Mouse (Mus musculus) myocyte (in vitro differentiated cells): Measurements from ENCODE around the gene Myrf.

Experiments used
- E2F4 ChIP-seq: IDR thresholded peaks from one replicate; pipeline ENCODE4 v1.6.1; 2011; ENCODE audit warnings: mild to moderate bottlenecking, control low read depth, moderate library complexity; ENCODE audit not compliant: insufficient read depth
- MAX ChIP-seq: IDR thresholded peaks from one replicate; pipeline ENCODE4 v1.6.1; 2011; ENCODE audit warnings: low read depth, mild to moderate bottlenecking, control low read depth
- MYOG ChIP-seq, 3 experiments: IDR thresholded peaks; one replicate each; pipeline ENCODE4 v1.6.1; 2011; ENCODE audit warnings: control low read depth in 2 of 3, low read depth in 2 of 3, mild to moderate bottlenecking in 2 of 3; ENCODE audit not compliant: insufficient read length in 2 of 3, control insufficient read depth in 1 of 3, insufficient read depth in 1 of 3
- POLR2A ChIP-seq: IDR thresholded peaks from one replicate; pipeline ENCODE4 v1.6.1; 2011; ENCODE audit warnings: low read depth, mild to moderate bottlenecking, control low read depth, moderate library complexity; ENCODE audit not compliant: insufficient read length
- TCF12 ChIP-seq: IDR thresholded peaks from one replicate; pipeline ENCODE4 v1.6.1; 2011; ENCODE audit warnings: mild to moderate bottlenecking, control low read depth; ENCODE audit not compliant: poor library complexity, insufficient read depth, severe bottlenecking
- USF1 ChIP-seq: IDR thresholded peaks from one replicate; pipeline ENCODE4 v1.6.1; 2011; ENCODE audit warnings: low read depth, mild to moderate bottlenecking, control low read depth, moderate library complexity

- TF ChIP-seq POLR2A (no peak), E2F4 (no peak), TCF12 (no peak), MAX (no peak), USF1 (no peak), MYOG (IDR thresholded peaks at IDR 0.05; ENCODE audit: control insufficient read depth in 1 of 3, insufficient read depth in 1 of 3, insufficient read length in 2 of 3, low read depth in 2 of 3) (no peak)
Measured at GRCm38 (mm10) chr19:10277331-10277730, 36.8 kb upstream of the Myrf start.
